Mouse (Mus musculus): ENCODE measurements around the gene Tent5a.

Gene Tent5a

GRCm38 (mm10) chr9:85327242-85328211, at the start of gene Tent5a:
Gene Tent5a (minus strand): TSS chr9:85327348.
- peak; percentile 70 to 78 for DNase-seq

GRCm38 (mm10) chr9:85376643-85377307, 49.6 kb upstream of the Tent5a start:
- peak in 1 of 2 experiments; percentile 41 for DNase-seq

- DNase-seq: no peak
These were observed 48.0 kb upstream of the Tent5a start for GRCm38 (mm10) chr9:85375152-85375551.

- peak in 1 of 2 experiments; percentile 15 for DNase-seq
These were observed 44.9 kb upstream of the Tent5a start for GRCm38 (mm10) chr9:85372034-85372433.

- DNase-seq: no peak
These were observed 42.4 kb upstream of the Tent5a start for GRCm38 (mm10) chr9:85369512-85369911.

- DNase-seq: no peak
These were observed 30.2 kb upstream of the Tent5a start for GRCm38 (mm10) chr9:85357154-85357860.

GRCm38 (mm10) chr9:85355559-85355958, 28.4 kb upstream of the Tent5a start:
- DNase-seq: no peak

GRCm38 (mm10) chr9:85347823-85348523, 20.8 kb upstream of the Tent5a start:
- no peak for DNase-seq

GRCm38 (mm10) chr9:85342892-85343785, 16.0 kb upstream of the Tent5a start:
- no peak for DNase-seq

- DNase-seq: no peak
These were observed 13.2 kb upstream of the Tent5a start for GRCm38 (mm10) chr9:85340303-85340702.

GRCm38 (mm10) chr9:85336046-85336445, 8.9 kb upstream of the Tent5a start:
- no peak for DNase-seq

- no peak for DNase-seq
These were observed 4.4 kb upstream of the Tent5a start for GRCm38 (mm10) chr9:85331521-85331920.

- peak; percentile 69 to 91 for DNase-seq
These were observed 1.1 kb upstream of the Tent5a start for GRCm38 (mm10) chr9:85328259-85328658.

GRCm38 (mm10) chr9:85326292-85327241, 581 bp downstream of the Tent5a start:
- DNase-seq: peak; percentile 14 to 35

- DNase-seq: no peak
These were observed 1.8 kb downstream of the Tent5a start for GRCm38 (mm10) chr9:85325201-85325868.

- DNase-seq: no peak
These were observed 2.8 kb downstream of the Tent5a start for GRCm38 (mm10) chr9:85324158-85324875.

- DNase-seq: no peak
These were observed 6.8 kb downstream of the Tent5a start for GRCm38 (mm10) chr9:85320167-85320951.

- no peak for DNase-seq
These were observed 11.0 kb downstream of the Tent5a start for GRCm38 (mm10) chr9:85316122-85316521.
